Mouse (Mus musculus) neutrophil, adult 83 days (primary cell): ENCODE results near the gene Dppa4. TPM values are rescaled to one million over a fixed set of nuclear protein-coding genes. Genes with fewer than 3 reads are reported as not detected.

Experiments used
- total RNA-seq, 2 experiments: library from RNA; stranded (reverse); gene quantifications; one replicate each; pipeline ENCODE4 v1.2.4; 2023

The Dppa4 gene
- total RNA-seq: not detected

DNA sequence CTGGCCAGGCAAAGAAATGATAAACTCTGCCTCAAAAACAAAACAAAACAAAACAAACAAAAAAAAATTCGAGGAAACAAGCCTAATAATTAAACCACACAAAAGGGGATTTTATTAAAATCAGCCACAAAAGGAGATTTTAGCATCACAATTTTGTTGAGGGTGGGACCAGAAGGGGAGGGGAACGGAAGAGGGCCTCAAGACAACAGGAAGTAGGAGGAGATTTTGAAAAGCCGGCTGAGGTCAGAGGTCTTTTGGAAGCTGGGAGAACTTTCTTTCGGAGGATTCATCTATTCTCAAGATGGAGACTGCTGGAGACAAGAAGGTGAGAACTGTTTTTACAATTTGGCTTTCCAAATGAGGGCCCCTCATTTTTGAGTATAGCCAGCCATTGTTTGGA, at the start of gene Dppa4:
TSS of gene Dppa4 (plus strand) at position 217 of the 400 bp plus-strand sequence.

DNA sequence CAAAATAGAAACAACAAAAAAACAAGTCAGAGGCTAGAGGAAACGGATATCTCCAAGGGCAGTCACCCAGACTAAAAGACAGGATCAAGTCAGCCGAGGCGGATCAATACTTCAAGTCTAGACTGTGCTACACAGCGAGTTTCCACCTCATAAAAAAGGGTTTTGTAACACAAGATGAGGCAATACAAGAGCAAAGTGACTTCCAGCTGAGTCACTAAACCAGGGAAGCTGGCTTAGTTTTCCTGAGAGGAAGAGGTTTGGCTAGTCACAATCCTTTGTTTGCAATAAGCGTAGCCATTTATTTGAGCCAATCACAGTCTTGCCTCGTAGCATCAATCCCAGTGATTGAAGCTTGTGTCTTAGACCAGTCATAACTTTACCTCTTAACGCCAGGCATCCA, 20.0 kb downstream of the Dppa4 start, which contains the start of gene Dppa2:
TSS of gene Dppa2 (plus strand) at position 400 of the 400 bp plus-strand sequence.

Other genes with a start within 250 kb of the Dppa4 start
- not detected for gene Dppa2, start 20.2 kb downstream of the Dppa4 start, total RNA-seq
- gene Gm5485, start 128.7 kb downstream of the Dppa4 start, total RNA-seq: not detected
- not detected for gene Morc1, start 147.5 kb downstream of the Dppa4 start, total RNA-seq